Mouse (Mus musculus) liver, embryonic 14.5 days (tissue): Measurements from ENCODE around the gene Stx8. TPM values are rescaled to one million over a fixed set of nuclear protein-coding genes. Genes with fewer than 3 reads are reported as not detected.

ENCODE experiments used
- ATAC-seq: fragments of 200-750 bp; cut with Nextera tagmentation; 2 replicates; pipeline ENCODE4 v1.8.0; 2017; ENCODE audit warnings: moderate number of reproducible peaks, mild to moderate bottlenecking, moderate library complexity; ENCODE audit not compliant: insufficient read depth
- DNase-seq, 3 experiments: peaks; one replicate each; pipeline ENCODE4 v3.0.0-alpha.2; 2012 to 2013; ENCODE audit warnings: low read depth in 3 of 3, low spot score in 3 of 3
- H3K27ac ChIP-seq: fragments of 300-500 bp; sonication (generic); 2 replicates; pipeline ENCODE4 v1.5.1; 2014; ENCODE audit warnings: moderate library complexity, mild to moderate bottlenecking, control low read depth, inconsistent platforms
- H3K27me3 ChIP-seq: fragments of 300-500 bp; sonication (generic); 2 replicates; pipeline ENCODE4 v1.6.1; 2014; ENCODE audit warnings: mild to moderate bottlenecking, low read length, moderate library complexity; ENCODE audit not compliant: control insufficient read depth, insufficient read depth
- H3K36me3 ChIP-seq: fragments of 300-500 bp; sonication (generic); replicated peaks from 2 replicates; pipeline ENCODE4 v1.6.1; 2014; ENCODE audit warnings: low read depth; ENCODE audit not compliant: control insufficient read depth, insufficient read depth
- H3K4me1 ChIP-seq, 2 experiments: fragments of 200-500 bp in 1 of 2; fragments of 300-500 bp in 1 of 2; sonication (generic) in 1 of 2; replicated peaks; 2 replicates each; pipeline ENCODE4 v1.6.1; 2012 to 2014; ENCODE audit warnings: antibody characterized with exemption in 1 of 2, inconsistent platforms in 1 of 2, low read length in 1 of 2; ENCODE audit not compliant: control insufficient read depth in 2 of 2, insufficient read depth in 2 of 2
- H3K4me2 ChIP-seq: fragments of 300-500 bp; sonication (generic); 2 replicates; pipeline ENCODE4 v1.6.1; 2014; ENCODE audit warnings: low read depth, mild to moderate bottlenecking, control low read depth, moderate library complexity
- H3K4me3 ChIP-seq, 2 experiments: fragments of 200-500 bp in 1 of 2; fragments of 300-500 bp in 1 of 2; sonication (generic) in 1 of 2; 2 replicates each; pipeline ENCODE4 v1.5.1; 2012 to 2014; ENCODE audit warnings: low read depth in 2 of 2, low read length in 2 of 2, mild to moderate bottlenecking in 2 of 2, control low read depth in 1 of 2, inconsistent platforms in 1 of 2, moderate library complexity in 1 of 2; ENCODE audit not compliant: insufficient read depth in 1 of 2
- H3K9ac ChIP-seq: fragments of 300-500 bp; sonication (generic); replicated peaks from 2 replicates; pipeline ENCODE4 v1.6.1; 2014; ENCODE audit warnings: mild to moderate bottlenecking, control low read depth, moderate library complexity
- H3K9me3 ChIP-seq: fragments of 300-500 bp; sonication (generic); 2 replicates; pipeline ENCODE4 v1.6.1; 2016; ENCODE audit warnings: low read length, mixed read lengths; ENCODE audit not compliant: control insufficient read depth
- CTCF ChIP-seq: IDR thresholded peaks from 2 replicates; pipeline ENCODE4 v1.5.1; 2016; ENCODE audit warnings: antibody characterized with exemption, low read depth, control low read depth
- EP300 ChIP-seq: IDR thresholded peaks from 2 replicates; pipeline ENCODE4 v1.6.1; 2016; ENCODE audit warnings: antibody characterized with exemption, low read depth
- WGBS: fragments of 180-500 bp; shearing (Covaris S2); extraction: QIAGEN DNeasy Blood & Tissue Kit; methylation state at CpG from one replicate; pipeline ENCODE4 v1.1.7; 2014; ENCODE audit not compliant: insufficient replicate concordance; 5-methylcytosine and 5-hydroxymethylcytosine counted together
- polyA plus RNA-seq, 2 experiments: library from polyadenylated mRNA; depleted of rRNA in 1 of 2; stranded (reverse) in 1 of 2; unstranded in 1 of 2; fragments of >200 nt; fragmentation: Nextera tagmentation in 1 of 2; extraction: Ambion mirVana in 1 of 2; gene quantifications; 2 replicates each; pipeline versions ENCODE4 v1.2.1 to v1.2.3; 2012 to 2014

The Stx8 gene
- polyA plus RNA-seq, 2 experiments: 8.1 to 24.5 TPM

DNA sequence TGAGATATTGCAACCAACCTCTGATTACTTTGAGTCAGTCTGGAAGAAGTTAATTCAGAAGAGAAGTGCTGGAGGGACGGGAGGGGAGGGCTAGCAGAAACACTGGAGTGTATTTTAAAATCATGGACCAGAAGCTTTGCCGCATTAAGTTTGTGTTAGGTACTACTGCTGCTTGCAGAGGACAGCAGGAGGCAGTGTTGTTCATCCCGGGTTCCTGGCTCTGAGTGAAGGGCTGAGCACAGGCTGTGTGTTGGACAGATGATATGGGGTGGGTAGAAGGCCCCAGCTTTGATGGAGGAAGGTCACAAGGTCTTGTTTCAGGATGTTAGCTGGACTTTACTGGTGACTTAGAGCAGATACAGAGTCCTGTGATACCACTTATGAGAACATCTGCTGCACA is 80.9 kb downstream of the Stx8 start:
- 44% methylated on average over 3 of the region's 3 CpGs for WGBS
- TF ChIP-seq EP300 (no peak), CTCF (peak; percentile 29; the same call in 1 of the 2 replicates)
- no peak for ATAC-seq

DNA sequence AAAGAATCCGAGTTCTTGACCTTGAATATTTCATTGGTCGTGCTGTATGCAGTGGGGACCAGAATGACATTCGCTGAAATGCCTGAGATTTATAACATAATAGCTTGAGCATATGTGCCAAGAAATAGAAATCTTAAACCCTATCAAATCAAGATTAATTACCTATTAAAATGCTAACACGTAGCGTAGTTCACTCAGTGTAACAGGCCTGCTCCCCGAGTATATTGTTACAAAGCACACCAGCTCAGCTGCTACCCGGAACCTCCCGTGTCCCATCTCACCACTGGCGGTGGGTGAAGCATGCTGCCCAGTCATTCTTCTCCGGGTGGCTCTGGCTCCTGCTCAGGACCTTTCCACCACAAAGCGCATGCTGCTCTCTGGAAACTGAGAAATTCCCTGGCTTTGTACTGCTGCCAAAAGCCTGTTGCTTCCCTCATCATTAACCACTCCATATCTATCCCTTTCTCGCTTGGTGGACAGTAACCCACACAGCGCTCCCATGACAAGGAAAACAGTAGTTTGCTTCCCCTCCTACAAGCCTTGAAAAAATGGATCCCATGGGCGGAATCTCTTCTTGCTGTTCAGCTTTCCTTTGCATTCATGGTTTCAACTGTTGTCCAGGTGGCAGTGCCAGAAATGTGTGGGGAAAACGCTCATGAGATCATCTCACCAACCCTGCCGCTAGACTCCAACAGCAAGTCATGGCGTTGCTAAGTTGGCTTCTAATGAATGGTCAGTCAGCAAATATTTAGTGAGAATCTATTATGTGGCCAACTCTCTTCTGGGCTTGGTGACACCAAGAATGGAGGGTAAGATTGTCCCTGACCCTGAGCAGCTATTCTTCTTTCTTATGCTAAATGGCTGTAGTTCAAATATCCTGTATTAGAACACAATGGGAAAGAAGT is 83.5 kb downstream of the Stx8 start:
- no peak for DNase-seq
- no peaks in the 10 kb centered on the region for H3K36me3 ChIP-seq
- TF ChIP-seq EP300: no peak
- TF ChIP-seq CTCF: no peak
- H3K4me1 ChIP-seq: no peaks in the 10 kb centered on the region; a peak in 1 of 4 replicates
- no peak for ATAC-seq
- 76% methylated on average over 17 of the region's 17 CpGs for WGBS
- no peaks in the 10 kb centered on the region for H3K9me3 ChIP-seq
- no peak overlapping the region for H3K27ac ChIP-seq
- H3K4me3 ChIP-seq: no peak overlapping the region
- no peaks in the 10 kb centered on the region for H3K27me3 ChIP-seq
- H3K9ac ChIP-seq: no peak overlapping the region
- no peak overlapping the region for H3K4me2 ChIP-seq

More for the DNA sequence above, 80.9 kb downstream of the Stx8 start:
- Histone ChIP-seq H3K36me3 (no peaks in the 10 kb centered on the region), H3K4me3 (no peak overlapping the region), H3K9me3 (no peaks in the 10 kb centered on the region), H3K4me2 (no peak overlapping the region), H3K4me1 (peaks cover 0 to 2% of the 10 kb centered on the region in 2 experiments; a peak in 1 of 4 replicates), H3K27me3 (no peaks in the 10 kb centered on the region), H3K9ac (no peak overlapping the region), H3K27ac (no peak overlapping the region)
- DNase-seq: no peak

- ATAC-seq: no peak
- Histone ChIP-seq H3K27ac (no peak overlapping the region), H3K36me3 (no peaks in the 10 kb centered on the region)
Observed at GRCm38 (mm10) chr11:68050725-68051124, 84.7 kb downstream of the Stx8 start.

DNA sequence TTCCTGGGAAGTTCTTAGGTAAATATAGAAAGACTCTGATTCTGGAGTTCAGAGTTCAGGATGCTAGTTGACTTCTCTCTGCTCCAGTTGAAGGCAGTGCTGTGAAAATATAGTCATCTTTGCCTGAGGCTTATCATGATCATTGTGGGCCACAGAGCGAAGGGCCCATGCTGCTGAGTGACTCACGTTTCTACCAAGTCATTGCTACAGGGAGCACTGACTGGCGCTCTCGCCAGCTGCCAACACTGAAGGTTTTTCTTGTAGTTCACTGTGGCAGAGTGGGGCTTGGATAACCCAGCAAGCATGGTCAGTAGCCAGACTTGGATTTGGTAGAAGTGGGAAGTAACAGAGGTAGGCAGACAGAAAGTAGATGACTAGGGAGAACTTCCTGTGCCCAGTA is 85.3 kb downstream of the Stx8 start:
- Histone ChIP-seq H3K27me3 (no peaks in the 10 kb centered on the region), H3K27ac (no peak overlapping the region), H3K9ac (no peak overlapping the region), H3K9me3 (no peaks in the 10 kb centered on the region), H3K36me3 (no peaks in the 10 kb centered on the region), H3K4me3 (no peak overlapping the region), H3K4me2 (no peak overlapping the region), H3K4me1 (no peaks in the 10 kb centered on the region)
- no peak for DNase-seq
- no peak for ATAC-seq
- TF ChIP-seq CTCF: no peak
- TF ChIP-seq EP300: no peak
- 76% methylated on average over 4 of the region's 4 CpGs for WGBS

More at GRCm38 (mm10) chr11:68050725-68051124, 84.7 kb downstream of the Stx8 start:
- TF ChIP-seq EP300: no peak
- TF ChIP-seq CTCF: no peak
- H3K4me1 ChIP-seq: no peaks in the 10 kb centered on the region
- no peak overlapping the region for H3K9ac ChIP-seq
- H3K4me3 ChIP-seq: no peak overlapping the region
- H3K9me3 ChIP-seq: no peaks in the 10 kb centered on the region
- H3K4me2 ChIP-seq: no peak overlapping the region
- no peak for DNase-seq
- WGBS: 68% methylated on average over 12 of the region's 12 CpGs
- no peaks in the 10 kb centered on the region for H3K27me3 ChIP-seq

GRCm38 (mm10) chr11:68058466-68059201 is 92.6 kb downstream of the Stx8 start:
- no peaks in the 10 kb centered on the region for H3K36me3 ChIP-seq
- DNase-seq: no peak
- H3K9ac ChIP-seq: no peak overlapping the region
- H3K27ac ChIP-seq: no peak overlapping the region
- no peaks in the 10 kb centered on the region for H3K9me3 ChIP-seq
- no peaks in the 10 kb centered on the region for H3K4me1 ChIP-seq
- H3K4me2 ChIP-seq: no peak overlapping the region
- 57% methylated on average over 5 of the region's 5 CpGs for WGBS
- no peak overlapping the region for H3K4me3 ChIP-seq
- no peaks in the 10 kb centered on the region for H3K27me3 ChIP-seq
- ATAC-seq: no peak
- TF ChIP-seq CTCF (no peak), EP300 (no peak)
